Mouse (Mus musculus): Measurements from ENCODE around the gene Eif2ak4.
A peak's percentile ranks its signal among the peaks of the same experiment; 100 is the strongest.

Gene Eif2ak4

DNA sequence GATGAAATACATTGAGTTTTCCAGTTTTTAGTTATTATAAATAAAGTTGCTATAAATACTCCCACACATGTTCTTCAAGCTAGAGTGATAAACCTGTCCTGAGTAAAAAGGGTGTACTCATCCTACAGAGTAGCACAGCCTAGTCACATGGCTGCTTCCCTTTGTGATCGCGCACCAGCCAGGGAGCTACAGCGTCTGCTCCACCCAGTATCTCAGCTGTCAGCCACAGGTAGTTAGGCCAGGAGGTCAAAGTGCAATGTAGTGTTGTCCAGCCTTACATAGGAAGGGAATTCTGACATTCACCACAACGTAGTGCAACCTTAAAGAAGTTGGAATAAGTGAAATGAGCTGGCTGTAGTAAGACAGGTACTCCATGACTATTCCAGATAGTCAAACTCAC, 17.1 kb downstream of the Eif2ak4 start:
- no peak for DNase-seq (ENCODE audit: low read depth, low spot score)

DNA sequence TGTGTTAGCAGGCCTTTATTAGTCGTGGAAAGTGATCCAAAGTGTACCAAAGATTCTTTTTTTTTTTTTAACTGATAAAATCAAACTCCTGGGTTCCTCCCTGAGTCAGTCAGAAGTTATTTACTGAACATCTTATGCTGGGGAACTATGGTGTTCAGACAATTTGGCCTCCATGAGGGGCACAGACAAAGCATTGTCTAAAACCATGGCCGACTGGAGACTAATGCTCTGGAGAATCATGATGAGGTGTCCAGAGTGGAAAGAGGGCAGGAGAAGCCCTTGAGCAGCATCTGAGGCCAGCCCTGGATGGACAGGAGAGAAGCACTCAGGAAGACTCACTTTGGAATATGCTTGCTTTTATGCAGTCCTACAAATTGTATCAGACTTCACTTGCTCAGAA, 18.4 kb downstream of the Eif2ak4 start:
- DNase-seq (ENCODE audit: low read depth, low spot score), result no peak

DNA sequence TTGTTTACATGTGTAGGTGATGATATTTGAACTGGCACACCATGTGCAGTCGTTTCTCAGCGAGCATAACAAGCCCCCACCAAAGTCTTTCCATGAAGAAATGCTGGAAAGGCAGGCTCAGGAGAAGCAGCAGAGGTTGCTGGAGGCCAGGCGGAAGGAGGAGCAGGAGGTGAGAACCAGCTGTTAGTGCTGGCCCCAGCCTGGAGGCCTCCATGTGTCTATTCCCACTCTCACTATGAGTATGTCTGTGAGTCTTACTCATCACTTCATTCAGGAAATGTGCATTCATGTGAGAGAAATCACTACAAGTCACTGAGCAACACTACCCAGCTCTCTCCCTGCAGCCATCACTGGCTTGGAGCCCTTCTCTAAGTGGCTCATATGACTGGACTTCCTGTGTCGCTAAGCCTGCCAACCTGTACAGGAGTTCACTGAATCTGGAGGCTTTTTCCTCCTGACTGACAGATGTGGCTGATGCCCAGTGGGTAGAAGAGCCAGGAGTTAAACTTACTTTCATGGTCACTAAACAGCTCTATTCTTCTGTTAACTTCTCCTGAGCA, 20.0 kb downstream of the Eif2ak4 start:
- DNase-seq (ENCODE audit: low read depth, low spot score), result no peak

DNA sequence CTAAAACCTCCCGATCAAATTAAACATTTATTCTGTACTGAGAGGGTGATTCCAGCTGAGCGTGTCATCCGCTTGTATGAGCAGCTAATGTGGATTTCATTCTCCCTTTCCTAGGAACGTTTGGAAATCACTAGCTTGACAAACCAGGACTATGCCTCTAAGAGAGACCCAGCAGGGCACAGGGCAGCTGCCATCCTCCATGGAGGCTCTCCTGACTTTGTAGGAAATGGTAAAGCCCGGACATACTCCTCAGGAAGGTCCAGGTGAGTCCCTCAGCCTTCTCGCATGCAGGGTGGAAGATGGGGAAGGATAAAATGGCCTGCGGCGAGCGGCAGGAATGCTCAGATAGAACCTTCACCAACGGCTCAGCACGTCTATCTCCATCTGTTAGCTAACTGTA, 24.4 kb downstream of the Eif2ak4 start:
- DNase-seq (ENCODE audit: low read depth, low spot score), result no peak

DNA sequence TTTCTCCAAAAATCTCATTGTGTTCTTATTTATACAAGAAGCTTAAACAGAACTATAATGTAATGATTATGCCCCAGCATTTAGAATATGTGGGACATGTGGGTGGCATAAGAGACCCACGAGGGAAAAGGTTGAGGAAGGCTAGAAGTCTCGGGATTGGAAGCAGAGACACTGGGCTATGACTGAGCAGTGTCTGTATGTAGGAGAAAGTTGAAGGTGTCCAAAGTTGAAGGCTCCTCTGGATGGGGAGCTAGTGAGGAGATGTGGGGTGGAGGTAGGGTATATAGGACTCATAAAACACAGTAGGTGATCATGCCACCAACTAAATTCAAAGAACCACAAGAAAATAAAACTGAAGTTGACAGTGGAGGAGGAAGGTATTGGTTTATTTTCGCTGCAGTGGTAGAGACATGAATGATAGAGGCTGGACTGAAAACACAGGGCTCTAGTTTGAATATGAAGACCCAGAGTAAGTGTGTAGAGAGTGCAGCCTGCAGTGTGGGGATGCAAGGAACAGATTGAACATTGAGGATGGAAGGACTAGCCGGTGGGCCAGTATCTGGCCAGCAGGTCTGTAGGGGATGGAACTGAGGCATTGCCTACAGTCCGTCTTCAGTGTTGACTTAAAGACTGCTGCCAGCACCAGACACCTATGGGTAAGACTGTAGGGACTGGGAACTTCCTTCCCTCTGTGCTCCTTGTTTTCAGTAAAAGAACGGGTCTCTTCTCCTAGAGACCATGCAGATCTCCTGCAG, 27.4 kb downstream of the Eif2ak4 start:
- no peak for DNase-seq (ENCODE audit: low read depth, low spot score)

DNA sequence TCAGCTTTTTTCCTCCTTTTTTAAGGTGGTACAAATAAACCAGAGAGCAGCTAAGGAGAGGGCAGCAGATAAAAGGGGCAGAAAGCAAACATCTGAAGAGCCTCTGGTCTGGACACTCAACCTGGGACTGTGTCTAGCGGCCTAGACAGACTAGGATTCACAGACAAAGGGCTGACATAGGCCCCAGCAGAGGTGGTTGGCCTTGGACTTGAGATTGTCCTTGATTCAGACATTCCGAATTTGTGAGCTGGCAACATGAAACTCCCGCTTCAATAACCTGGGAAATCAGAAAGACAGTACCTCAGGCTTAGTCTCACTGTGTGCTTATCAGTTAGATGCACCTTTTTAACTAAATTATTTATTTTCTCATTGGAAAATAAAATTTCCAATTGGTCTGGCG, 29.7 kb downstream of the Eif2ak4 start:
- DNase-seq (ENCODE audit: low read depth, low spot score), result no peak

DNA sequence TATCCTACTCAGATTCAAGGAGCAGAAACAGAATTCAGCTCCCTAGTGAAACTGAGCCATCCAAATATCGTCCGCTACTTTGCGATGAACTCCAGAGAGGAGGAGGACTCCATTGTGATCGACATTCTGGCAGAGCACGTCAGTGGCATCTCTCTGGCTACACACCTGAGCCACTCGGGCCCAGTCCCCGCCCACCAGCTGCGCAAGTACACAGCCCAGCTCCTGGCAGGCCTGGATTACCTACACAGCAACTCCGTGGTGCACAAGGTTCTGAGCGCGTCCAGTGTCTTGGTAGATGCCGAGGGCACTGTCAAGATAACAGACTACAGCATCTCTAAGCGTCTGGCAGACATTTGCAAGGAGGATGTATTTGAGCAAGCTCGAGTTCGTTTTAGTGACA, 33.5 kb downstream of the Eif2ak4 start:
- no peak for DNase-seq (ENCODE audit: low read depth, low spot score)

DNA sequence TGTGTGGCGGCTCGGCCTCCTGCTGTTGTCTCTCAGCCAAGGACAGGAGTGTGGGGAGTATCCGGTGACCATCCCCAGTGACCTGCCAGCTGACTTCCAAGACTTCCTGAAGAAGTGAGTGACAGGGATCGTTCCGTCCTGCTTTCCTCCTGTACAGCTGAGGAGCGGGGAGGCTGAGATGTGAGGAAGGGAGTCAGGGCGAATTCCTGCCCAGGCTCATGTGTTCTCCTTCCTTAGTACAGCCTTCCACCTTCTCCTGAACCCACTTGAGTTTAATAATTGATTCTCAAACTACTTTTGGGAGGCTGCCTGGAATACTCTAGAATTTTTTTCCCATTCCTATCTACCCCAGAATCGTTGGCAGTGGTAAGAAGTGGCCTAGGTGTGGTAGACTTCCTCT, 34.0 kb downstream of the Eif2ak4 start:
- DNase-seq (ENCODE audit: low read depth, low spot score), result no peak

DNA sequence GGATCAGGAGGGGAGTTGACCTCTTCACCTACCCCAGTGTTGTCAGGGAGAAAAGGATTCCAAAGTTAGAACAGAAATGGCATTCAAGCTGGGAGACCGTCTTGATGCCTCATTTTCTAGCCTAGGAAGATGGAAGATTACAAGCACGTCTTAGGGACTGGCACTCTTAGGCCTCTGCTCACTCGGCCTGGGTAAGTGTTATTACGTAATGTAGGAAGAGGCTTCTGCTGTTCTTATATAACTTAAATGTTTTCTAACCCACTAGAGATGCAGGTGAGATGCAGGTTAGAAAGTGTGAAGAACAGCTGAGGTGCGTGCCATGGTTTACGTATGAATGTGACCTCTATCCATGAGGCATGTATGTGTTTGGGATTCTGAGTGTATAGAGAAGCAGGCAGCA, 39.9 kb downstream of the Eif2ak4 start:
- no peak for DNase-seq (ENCODE audit: low read depth, low spot score)

DNA sequence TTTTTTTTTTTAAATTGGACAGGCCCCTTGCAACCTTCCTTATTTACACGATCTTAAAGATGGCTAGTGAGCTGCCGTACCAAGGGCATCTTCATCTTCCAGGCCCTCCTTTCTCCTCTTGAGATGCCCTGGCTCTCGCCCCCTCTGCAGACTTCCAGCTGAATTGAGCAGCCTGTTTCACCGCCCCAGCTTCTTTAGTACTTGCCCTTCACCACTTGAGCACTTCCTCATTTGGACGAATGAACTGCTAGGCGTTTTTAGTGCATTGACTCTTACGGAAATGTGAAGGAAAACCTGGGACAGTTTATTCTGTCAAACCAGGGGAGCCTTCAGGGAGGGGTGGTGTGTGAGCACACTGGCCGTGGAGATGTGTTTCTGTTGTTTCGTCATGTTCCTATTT, 40.9 kb downstream of the Eif2ak4 start:
- DNase-seq (ENCODE audit: low read depth, low spot score), result no peak

DNA sequence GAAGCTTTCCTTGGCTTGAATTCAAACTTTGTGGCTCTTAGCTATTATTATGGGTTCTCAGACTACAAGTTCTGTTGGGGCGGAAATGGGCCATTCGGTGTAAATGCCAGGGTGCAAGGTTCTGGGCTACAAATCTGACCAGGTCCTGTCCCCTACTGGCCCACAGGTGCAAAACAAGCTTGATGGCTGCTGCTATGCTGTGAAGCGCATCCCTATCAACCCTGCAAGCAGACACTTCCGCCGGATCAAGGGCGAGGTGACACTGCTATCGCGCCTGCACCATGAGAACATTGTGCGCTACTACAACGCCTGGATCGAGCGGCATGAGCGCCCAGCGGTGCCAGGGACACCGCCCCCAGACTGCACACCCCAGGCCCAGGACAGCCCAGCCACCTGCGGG, 42.2 kb downstream of the Eif2ak4 start:
- DNase-seq (ENCODE audit: low read depth, low spot score), result no peak

DNA sequence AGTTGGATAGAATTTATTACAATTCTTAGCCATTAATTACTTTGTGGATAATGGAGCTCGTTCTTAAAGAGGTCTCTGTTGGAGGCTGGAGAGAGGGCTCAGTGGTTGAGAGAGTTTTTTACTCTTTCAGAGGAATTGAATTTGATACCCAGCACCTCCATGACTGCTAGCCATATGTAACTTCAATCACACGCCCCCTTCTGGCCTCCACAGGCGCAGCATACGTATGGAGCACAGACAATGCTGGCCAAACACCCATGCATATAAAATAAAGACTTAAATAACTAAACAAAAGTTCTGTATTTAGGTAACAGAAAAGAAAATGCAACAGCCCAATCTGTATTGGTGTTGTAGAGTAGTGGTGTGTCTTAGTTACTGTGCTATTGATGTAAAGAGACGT, 43.2 kb downstream of the Eif2ak4 start:
- DNase-seq (ENCODE audit: low read depth, low spot score), result peak; percentile 59

DNA sequence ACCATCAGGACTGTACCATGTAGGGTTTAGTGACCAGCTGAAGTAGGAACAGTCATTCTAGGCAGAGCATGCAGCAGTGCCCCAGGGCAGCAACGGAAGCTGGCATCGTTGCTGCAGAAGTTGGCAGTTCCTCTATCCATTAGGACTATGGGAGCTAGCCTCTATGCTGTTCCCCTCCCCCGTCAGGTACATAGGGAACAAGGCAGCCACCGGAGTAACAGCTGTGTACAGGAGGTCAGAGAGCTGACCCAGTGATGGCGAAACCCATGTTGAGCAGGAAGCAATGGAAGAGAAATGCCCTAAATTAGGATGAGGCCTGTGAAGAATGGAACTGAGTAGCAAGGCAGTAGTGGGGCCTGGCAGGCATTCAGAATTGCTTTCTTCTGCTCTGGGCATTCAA, 53.8 kb downstream of the Eif2ak4 start:
- no peak for DNase-seq (ENCODE audit: low read depth, low spot score)

DNA sequence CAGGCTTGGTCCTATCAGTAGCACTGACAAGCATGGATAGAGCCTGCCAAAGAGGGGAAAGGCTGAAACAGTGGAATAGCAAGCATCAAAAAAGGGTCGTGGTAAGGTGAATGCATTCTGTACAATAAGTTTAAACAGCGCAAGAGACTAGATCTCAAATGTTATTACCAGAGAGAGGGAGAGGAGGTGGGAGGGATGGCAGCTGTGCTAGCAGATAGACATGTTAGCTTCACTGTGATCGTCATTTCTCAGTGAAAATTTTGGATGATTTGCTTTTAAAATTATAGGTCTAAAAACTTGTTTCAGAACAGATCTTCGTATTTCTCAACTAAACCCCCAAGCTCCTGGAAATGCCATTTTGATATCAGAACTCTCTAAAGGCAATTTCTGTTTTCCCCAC, 54.3 kb downstream of the Eif2ak4 start:
- no peak for DNase-seq (ENCODE audit: low read depth, low spot score)

DNA sequence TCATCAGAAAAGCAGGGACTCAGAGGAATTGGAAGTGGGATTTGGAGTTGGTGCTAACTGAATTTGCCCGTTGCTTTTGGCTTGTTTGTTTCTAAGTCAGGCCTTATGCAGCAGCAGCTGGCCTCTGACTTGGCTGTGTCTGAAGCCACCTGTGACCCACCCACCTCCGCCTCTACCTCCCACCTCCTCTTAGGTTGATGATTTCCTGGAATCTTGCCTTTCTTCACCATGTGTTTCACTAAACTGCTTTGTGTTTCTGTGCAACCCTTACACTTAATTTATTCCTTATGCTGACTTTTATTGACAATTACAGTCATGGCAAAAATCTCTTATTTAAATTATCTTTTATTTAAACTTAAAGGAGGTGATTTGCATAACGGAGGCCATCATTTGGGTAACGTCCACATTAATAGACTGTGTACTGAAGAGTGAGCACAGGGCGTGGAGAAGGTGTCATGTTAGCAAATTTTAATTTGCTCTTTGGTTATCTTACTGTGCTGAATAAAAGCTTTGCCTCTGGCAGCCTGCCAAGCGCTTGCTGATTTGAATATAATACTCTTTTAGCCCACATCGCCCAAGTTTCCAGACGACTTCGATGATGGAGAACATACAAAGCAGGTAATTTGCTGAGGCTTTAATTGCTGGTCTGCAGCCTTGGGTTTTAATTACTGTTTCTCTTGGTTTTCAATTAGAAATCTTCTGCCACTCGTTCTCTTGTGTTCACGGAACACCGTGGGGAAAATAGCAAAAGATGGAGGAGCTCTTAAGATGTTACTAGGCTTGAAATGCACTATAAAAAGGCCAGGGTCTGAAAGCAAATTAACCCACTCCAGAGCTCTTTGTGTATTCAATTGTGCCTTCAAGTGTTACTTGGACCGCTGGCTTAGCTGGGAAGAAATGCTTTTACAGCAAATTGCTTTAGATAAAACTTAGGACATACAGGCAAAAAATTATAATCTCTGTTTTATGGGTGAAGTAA, 57.6 kb downstream of the Eif2ak4 start:
- DNase-seq (ENCODE audit: low read depth, low spot score), result no peak

DNA sequence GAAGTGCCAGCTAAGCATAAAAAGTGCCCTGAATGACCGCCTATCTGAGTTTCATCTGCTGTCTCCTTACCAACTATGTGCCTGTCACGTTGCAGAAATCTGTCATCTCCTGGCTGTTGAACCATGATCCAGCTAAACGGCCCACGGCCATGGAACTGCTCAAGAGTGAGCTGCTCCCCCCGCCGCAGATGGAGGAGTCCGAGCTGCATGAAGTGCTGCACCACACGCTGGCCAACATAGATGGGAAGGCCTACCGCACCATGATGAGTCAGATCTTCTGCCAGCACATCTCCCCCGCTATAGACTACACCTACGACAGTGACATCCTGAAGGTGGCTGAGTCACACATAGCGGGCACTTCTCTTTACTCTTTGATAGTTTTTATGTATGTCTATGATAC, 59.8 kb downstream of the Eif2ak4 start:
- DNase-seq (ENCODE audit: low read depth, low spot score), result no peak

DNA sequence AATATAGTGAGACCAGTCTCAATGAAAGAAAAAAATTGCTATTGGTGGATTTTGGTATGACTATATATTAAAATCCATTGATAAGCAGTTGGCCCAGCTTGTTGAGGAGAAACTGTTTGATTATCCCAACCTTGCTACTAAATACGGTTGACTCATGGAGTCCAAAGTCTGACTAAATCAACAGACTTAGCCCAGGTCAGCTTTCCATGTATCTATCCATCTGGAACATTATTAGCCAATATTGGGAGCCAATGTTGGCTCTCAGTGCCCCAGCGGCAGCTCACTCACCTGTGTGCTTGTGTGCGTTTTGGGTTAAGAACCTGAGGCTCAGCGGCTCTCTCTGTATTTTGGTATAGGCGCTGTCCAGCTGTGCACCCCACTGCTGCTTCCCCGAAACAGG, 62.6 kb downstream of the Eif2ak4 start:
- DNase-seq (ENCODE audit: low read depth, low spot score), result no peak

DNA sequence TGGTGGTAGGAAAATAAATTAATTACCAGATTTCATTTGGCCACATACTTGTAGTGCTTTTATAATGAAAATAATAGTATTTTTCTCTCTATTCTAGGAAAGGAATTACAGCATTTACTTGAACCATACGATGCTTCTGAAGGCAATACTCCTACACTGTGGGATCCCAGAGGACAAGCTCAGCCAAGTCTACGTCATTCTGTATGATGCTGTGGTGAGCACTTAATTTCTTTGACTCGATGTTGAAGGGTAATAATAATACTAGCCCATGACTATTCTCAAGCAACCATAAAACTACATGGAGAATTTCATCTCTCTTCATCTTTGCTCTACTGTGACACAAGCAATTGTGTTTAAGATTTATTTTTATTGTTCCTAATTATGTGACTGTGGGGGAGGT, 68.6 kb downstream of the Eif2ak4 start:
- DNase-seq (ENCODE audit: low read depth, low spot score), result no peak

DNA sequence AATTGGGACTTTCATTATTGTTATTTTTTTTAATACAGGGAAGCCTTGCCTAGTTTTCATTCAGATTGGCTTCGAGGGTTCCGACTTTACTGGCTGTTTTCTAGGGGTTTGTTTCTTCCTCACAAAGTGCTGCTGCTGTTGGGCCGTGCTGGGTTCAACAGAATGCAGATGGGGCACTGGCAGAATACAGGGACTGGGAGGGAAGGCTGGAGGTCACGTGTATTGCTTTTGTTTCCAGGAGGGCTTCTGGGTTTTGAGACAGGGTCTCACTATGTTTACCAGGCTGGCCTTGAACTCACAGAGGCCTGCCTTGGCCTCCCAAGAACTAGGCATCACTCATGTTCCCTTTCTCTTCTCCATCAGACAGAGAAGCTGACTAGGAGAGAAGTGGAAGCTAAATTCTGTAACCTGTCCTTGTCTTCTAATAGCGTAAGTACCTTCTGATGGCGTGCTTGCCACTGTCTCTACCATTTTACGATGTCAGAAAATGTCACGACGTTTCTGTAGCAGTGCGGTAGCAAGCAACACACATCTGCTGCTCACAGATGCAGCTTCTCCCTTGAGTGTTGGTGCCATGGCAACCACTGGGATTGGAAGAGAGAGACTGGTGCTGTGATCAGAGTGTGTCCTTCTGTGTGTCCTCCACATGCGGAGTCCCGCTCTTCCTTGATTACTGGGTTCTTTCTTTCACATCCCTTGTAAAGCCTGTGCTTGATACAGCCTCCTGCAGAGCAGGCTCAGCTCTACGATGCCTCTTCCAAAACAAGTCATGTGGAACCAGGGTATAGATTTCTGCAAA, 69.2 kb downstream of the Eif2ak4 start:
- no peak for DNase-seq (ENCODE audit: low read depth, low spot score)

DNA sequence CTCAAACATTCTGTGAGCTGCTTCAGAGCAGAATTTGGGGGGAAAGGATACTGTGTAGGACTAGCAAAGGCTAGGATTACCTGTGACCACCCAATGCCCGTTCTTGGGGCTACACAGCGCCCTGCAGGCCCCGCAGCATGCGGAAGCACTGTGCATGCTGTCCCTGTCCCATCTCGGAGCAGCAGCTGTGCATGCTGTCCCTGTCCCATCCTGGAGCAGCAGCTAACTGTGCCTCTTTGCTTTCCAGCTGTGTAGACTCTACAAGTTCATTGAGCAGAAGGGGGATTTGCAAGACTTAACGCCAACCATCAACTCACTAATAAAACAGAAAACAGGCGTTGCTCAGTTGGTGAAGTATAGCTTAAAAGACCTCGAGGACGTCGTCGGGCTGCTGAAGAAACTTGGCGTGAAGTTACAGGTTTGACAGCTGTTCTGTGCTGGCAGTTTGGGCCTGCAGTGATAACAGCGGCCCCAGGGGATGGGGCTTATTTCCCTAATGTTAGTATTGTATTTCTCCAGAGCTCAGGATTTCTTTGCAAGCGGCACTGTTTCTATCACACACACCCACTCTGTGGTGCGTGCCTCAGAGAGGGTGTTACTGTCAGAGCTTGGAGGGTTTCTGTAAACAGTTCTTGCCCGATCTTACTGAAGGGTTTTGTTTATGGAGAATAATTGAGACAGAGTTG, 73.2 kb downstream of the Eif2ak4 start:
- DNase-seq (ENCODE audit: low read depth, low spot score), result no peak

DNA sequence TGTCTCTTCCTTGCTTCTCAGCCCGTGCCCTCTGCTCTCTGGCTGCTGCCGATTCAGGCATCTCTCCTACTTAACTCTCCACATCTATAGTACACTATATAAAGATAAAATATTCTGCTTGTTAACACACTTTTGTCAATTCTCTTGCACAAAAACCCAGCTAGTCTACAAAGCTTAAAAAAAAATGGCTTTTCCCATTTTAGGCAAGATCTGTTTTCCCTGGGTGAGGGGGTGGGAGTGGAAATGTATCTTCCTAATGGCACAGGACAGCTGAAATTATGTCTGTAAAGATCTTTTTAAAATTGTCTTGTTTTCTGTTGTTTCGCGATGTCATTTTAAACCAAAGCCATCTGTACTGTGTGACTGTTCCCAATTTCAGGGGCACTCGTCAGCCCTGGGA, 75.1 kb downstream of the Eif2ak4 start:
- no peak for DNase-seq (ENCODE audit: low read depth, low spot score)

All from CD4-positive, CD25-positive, alpha-beta regulatory T cell, adult 2 months (primary cell).